Mouse (Mus musculus): ENCODE data around the gene Tmem129. TPM values are rescaled to one million over a fixed set of nuclear protein-coding genes. Genes with fewer than 3 reads are reported as not detected.

Gene Tmem129
- 10 to 100 TPM; 20.4 to 22.2 (median 21.9) TPM for total RNA-seq (2022)

GRCm38 (mm10) chr5:33657787-33658663 lies at the start of gene Tmem129, which contains the start of gene Tacc3:
Gene Tmem129 (minus strand): TSS chr5:33658416.
Gene Tacc3 (plus strand): TSS chr5:33658128.
- peak; percentile 99 for DNase-seq (ENCODE audit: low spot score)

GRCm38 (mm10) chr5:33707163-33707562 lies 48.9 kb upstream of the Tmem129 start:
- DNase-seq (ENCODE audit: low spot score), result no peak

- no peak for DNase-seq (ENCODE audit: low spot score)
Measured at GRCm38 (mm10) chr5:33706350-33706629, 48.1 kb upstream of the Tmem129 start.

GRCm38 (mm10) chr5:33705612-33706349 lies 47.6 kb upstream of the Tmem129 start:
- DNase-seq (ENCODE audit: low spot score), result no peak

GRCm38 (mm10) chr5:33704945-33705611 lies 46.9 kb upstream of the Tmem129 start:
- no peak for DNase-seq (ENCODE audit: low spot score)

- no peak for DNase-seq (ENCODE audit: low spot score)
Measured at GRCm38 (mm10) chr5:33703999-33704398, 45.8 kb upstream of the Tmem129 start.

- no peak for DNase-seq (ENCODE audit: low spot score)
Measured at GRCm38 (mm10) chr5:33701832-33702231, 43.6 kb upstream of the Tmem129 start.

- DNase-seq (ENCODE audit: low spot score), result no peak
Measured at GRCm38 (mm10) chr5:33700010-33700409, 41.8 kb upstream of the Tmem129 start.

- DNase-seq (ENCODE audit: low spot score), result no peak
Measured at GRCm38 (mm10) chr5:33698669-33699068, 40.5 kb upstream of the Tmem129 start.

- no peak for DNase-seq (ENCODE audit: low spot score)
Measured at GRCm38 (mm10) chr5:33697947-33698512, 39.8 kb upstream of the Tmem129 start.

GRCm38 (mm10) chr5:33697534-33697933 lies 39.3 kb upstream of the Tmem129 start:
- DNase-seq (ENCODE audit: low spot score), result no peak

- DNase-seq (ENCODE audit: low spot score), result no peak
Measured at GRCm38 (mm10) chr5:33696430-33696829, 38.2 kb upstream of the Tmem129 start.

- no peak for DNase-seq (ENCODE audit: low spot score)
Measured at GRCm38 (mm10) chr5:33695718-33696121, 37.5 kb upstream of the Tmem129 start.

GRCm38 (mm10) chr5:33694848-33695717 lies 36.9 kb upstream of the Tmem129 start:
- DNase-seq (ENCODE audit: low spot score), result no peak

GRCm38 (mm10) chr5:33694461-33694847 lies 36.2 kb upstream of the Tmem129 start:
- no peak for DNase-seq (ENCODE audit: low spot score)

- DNase-seq (ENCODE audit: low spot score), result no peak
Measured at GRCm38 (mm10) chr5:33692393-33692792, 34.2 kb upstream of the Tmem129 start.

GRCm38 (mm10) chr5:33689852-33690645 lies 31.8 kb upstream of the Tmem129 start:
- peak; percentile 79 for DNase-seq (ENCODE audit: low spot score)

- DNase-seq (ENCODE audit: low spot score), result peak; percentile 33
Measured at GRCm38 (mm10) chr5:33689221-33689844, 31.1 kb upstream of the Tmem129 start.

Measured in heart, adult 8-10 months (tissue).